Mouse (Mus musculus): ENCODE measurements at regions not wholly inside any gene's neighbourhood (a gene's known extent, or its start where the extent isn't known, plus 50 kb on each side); places are given as distances from the start of the nearest gene placed in this dataset.
"Not testable (repeated sequence)": the region's sequence is repeated elsewhere in the genome, so short reads cannot be mapped to it uniquely, and the experiment has no call there.

GRCm38 (mm10) chr12:49084505-49084904, 298.0 kb upstream of the Foxg1 start:
- no peak for DNase-seq (ENCODE audit: low spot score)

GRCm38 (mm10) chr12:49086076-49086475, 296.4 kb upstream of the Foxg1 start:
- DNase-seq (ENCODE audit: low spot score) = no peak

DNA sequence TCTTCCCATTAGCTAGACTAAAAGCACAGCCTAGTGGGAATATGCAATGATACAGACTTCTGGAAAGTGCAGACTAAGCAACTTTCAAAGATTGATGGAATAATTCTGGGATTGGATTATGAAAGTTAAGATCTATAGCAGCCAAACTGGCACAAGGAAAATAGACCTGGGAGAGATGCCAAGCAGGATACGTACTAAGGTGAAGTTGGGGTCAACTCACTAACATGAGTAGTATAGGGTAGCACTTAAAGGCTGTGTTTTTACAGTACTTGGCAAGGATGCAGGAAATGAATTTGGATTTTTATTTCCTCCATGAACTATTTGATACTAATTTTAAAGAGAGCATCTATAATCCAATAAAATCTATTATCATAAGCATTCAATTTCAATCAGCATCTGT, 292.3 kb upstream of the Foxg1 start:
- no peak for DNase-seq (ENCODE audit: low spot score)

- DNase-seq (ENCODE audit: low spot score) = no peak
Measured at GRCm38 (mm10) chr12:49105931-49106330, 276.5 kb upstream of the Foxg1 start.

GRCm38 (mm10) chr12:49106399-49107382, 275.8 kb upstream of the Foxg1 start:
- peak; percentile 48 for DNase-seq (ENCODE audit: low spot score)

GRCm38 (mm10) chr12:49107415-49108148, 274.9 kb upstream of the Foxg1 start:
- no peak for DNase-seq (ENCODE audit: low spot score)

- DNase-seq (ENCODE audit: low spot score) = not testable (repeated sequence)
Measured at GRCm38 (mm10) chr12:49131093-49131492, 251.4 kb upstream of the Foxg1 start.

DNA sequence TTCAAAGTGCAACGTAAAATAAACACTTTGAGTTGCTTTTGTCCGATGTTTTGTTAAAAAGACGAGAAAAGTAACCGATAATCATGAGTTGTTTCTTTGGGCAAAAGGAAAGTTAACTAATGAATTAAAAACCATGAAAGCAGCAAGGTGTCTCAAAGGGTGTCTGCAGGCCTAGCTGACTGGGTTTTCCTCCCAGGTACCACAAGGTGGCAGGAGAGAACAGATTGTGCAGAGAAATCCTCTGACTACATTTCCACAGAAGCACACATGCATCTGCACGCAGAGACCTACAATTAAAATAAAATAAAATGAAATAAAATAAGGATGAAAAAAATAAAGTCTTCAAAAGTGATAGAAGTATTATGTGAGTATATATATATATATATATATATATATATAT, 212.4 kb upstream of the Foxg1 start:
- DNase-seq (ENCODE audit: low spot score) = no peak

DNA sequence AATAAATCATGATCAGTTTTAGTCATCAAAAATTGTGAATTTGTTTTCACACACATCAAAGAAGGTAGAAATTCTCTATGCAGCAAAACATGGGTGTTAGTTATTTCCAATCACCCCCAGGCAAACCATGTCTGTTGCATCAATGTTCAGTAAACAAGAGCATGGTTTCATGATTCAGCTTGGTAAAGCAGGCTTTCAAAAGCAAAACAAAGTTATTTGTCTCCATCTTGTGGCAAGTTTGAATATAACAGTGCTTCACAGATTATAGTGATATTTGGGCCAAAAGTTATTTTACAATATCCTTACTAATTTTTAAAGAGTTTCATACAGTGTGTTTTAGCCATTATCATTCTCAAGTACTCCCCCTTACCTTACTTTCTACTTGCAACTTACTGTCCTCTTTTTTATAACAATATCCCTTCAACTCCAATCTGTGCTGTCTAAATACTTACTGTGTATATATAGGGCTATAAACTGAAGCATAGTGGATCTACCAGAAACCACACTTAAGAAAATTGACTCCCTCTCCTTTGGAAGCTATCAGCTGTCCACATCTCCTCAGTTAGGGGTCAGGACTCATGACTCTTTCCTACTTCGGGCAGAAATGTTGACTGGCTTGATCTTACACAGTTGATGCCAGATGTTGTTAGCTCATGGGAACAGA, 211.3 kb upstream of the Foxg1 start:
- no peak for DNase-seq (ENCODE audit: low spot score)

DNA sequence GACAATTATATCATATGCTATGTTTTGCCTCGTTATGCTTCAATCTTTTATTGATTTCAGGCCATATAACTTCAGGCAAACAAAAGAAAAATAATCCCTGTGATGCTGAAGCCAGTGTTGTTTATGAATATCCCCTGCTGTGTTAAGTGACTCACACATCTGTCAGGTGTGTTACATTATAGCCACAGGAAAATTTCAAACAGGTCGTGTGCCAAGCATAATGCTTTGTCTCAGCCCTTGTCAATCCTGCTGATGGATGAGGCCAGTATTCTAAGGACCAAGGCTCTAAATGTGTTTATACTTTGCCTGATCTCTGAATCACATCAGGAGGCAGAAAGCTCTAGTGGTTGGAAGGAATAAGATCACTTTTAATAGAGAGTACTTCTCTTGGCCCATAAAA, 191.1 kb upstream of the Foxg1 start:
- DNase-seq (ENCODE audit: low spot score) = no peak

DNA sequence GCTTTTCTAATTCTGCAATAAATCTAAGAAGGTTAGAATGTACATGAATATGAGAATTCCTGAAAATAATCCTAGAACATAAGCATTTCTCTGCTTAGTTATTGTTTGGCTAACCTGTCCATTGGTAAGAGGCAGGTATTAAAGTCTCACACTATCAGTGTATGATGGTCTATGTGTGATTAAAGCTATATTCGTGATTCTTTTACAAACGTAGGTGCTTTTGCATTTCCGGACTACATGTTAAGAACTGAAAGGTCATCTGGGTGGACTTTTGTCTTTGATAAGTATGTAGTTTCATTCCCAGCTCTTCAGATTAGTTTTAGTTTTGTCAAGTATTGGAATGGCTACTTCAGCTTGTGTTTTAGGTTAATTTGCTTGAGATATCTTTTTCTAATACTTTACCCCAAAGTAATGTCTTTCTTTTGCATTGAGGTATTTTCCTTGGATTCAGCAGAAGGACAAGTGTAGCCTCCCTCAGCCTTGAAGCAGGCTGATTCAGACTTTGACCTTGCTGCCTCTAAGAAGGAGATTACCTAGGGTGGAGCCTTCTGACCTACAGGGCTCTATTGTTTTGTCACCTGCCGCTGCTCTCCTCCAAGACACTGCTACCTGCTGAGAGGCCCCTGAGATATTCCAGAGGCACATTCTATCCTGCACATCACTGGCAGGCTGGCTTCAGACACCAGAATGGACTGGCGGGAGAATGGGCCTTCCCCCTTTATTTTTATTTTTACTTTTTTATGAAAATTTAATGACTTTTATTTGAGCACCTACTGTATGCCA, 148.7 kb upstream of the Foxg1 start:
- no peak for DNase-seq (ENCODE audit: low spot score)
